9 mouse cellular contexts compared by ENCODE assay signal in genomic region chr11:98682811-98683210, GRCm38 (mm10). TPM values are rescaled to one million over a fixed set of nuclear protein-coding genes. Genes with fewer than 3 reads are reported as not detected.
DNase-seq lines count a peak whose midpoint lies in the region; ATAC-seq and TF ChIP-seq lines count a peak whose summit lies in the region.
"Had no signal": no experiment of that assay in that cellular context is flagged by ENCODE, and none has a peak within 500 bp of the region (broad histone marks: within the 10 kb centered on the region; RNA-seq: fewer than 3 reads in every experiment).

No protein-coding gene starts in this region.

- H3K36me3 ChIP-seq in thymus, adult 2 months (ENCODE audit: control insufficient read depth, insufficient read depth, low read length) = peaks cover 24% of the 10 kb centered on the region
- peaks cover 37% of the 10 kb centered on the region for H3K36me3 ChIP-seq in liver, embryonic 12.5 days

- peak overlapping the region; percentile 99 for H3K9ac ChIP-seq in liver, embryonic 12.5 days

- H3K4me1 ChIP-seq in thymus, adult 2 months (replicated peaks; ENCODE audit: control insufficient read depth, insufficient read depth, low read length) = peaks cover 2% of the 10 kb centered on the region; the same call in 1 of the 2 replicates
- peaks cover 25% of the 10 kb centered on the region for H3K4me1 ChIP-seq in liver, embryonic 12.5 days

- under 1% methylated on average over 23 of the region's 23 CpGs for WGBS in thymus, adult 2 months
- WGBS in liver, embryonic 12.5 days (ENCODE audit: insufficient replicate concordance) = under 1% methylated on average over 23 of the region's 23 CpGs

- TF ChIP-seq POLR2A in thymus, adult 2 months (IDR thresholded peaks at IDR 0.05; ENCODE audit: control insufficient read depth, extremely low read depth, insufficient read depth, low read length, poor library complexity) = no peak

- ATAC-seq in liver, embryonic 12.5 days = peak; percentile 36

- H3K4me3 ChIP-seq in thymus, adult 2 months (ENCODE audit: control insufficient read depth, insufficient read depth, low read length) = peak overlapping the region; percentile 71
- H3K4me3 ChIP-seq in liver, embryonic 12.5 days = peak overlapping the region; percentile 98

- peak; percentile 35 for DNase-seq in adrenal gland, postnatal 14 days
- no peak for DNase-seq in adrenal gland, adult (ENCODE audit: inconsistent age in 2 of 2, low spot score in 1 of 2)
- no peak for DNase-seq in thymus, adult 2 months
- DNase-seq in thymus, postnatal 0 days (ENCODE audit: low spot score) = no peak
- DNase-seq in right cerebral cortex, postnatal 10 days (ENCODE audit: low spot score in 2 of 2) = no peak
- DNase-seq in thymus, postnatal 4 days = no peak
- no peak for DNase-seq in spleen, postnatal 4 days (ENCODE audit: low spot score in 2 of 2)

- H3K4me2 ChIP-seq in liver, embryonic 12.5 days = peak overlapping the region; percentile 91

- H3K27me3 ChIP-seq in thymus, adult 2 months (ENCODE audit: control insufficient read depth, insufficient read depth, low read length) = no peaks in the 10 kb centered on the region
- 0 out of 2 replicates have a peak, but pooled peaks cover 6% of the 10 kb centered on the region for H3K27me3 ChIP-seq in liver, embryonic 12.5 days (replicated peaks)

- TF ChIP-seq CTCF in thymus, adult 2 months (IDR thresholded peaks at IDR 0.05; ENCODE audit: borderline replicate concordance, control insufficient read depth, extremely low read depth, insufficient read depth, low read length, poor library complexity) = no peak

- H3K27ac ChIP-seq in thymus, adult 2 months (ENCODE audit: control insufficient read depth, insufficient read depth, low read length) = no peak overlapping the region
- peak overlapping the region; percentile 86 for H3K27ac ChIP-seq in liver, embryonic 12.5 days

- H3K9me3 ChIP-seq in liver, embryonic 12.5 days (replicated peaks) = no peaks in the 10 kb centered on the region

RNA-seq across cellular contexts. Expression of gene Psmd3, which starts 0.5 kb away (rescaled TPM):
- 114 TPM in 2 replicates for total RNA-seq in adrenal gland, postnatal 14 days (2021)
- polyA plus RNA-seq in thymus, adult 2 months (2012; rRNA removed) = 293 and 303 TPM in 2 replicates
- 211 and 224 TPM in 2 replicates for polyA plus RNA-seq in thymus, postnatal 0 days (2015; fragmentation: Nextera tagmentation; extraction: Ambion mirVana)
- polyA plus RNA-seq in liver, embryonic 12.5 days (2016; fragmentation: Nextera tagmentation; extraction: Ambion mirVana) = 201 and 202 TPM in 2 replicates

RNA-seq across cellular contexts. Expression of gene Csf3, which starts 18.3 kb away (rescaled TPM):
- not detected in 2 replicates for total RNA-seq in adrenal gland, postnatal 14 days (2021)
- polyA plus RNA-seq in thymus, adult 2 months (2012; rRNA removed) = 0.14 and 0.22 TPM in 2 replicates
- not detected in 2 replicates for polyA plus RNA-seq in thymus, postnatal 0 days (2015; fragmentation: Nextera tagmentation; extraction: Ambion mirVana)
- not detected in 2 replicates for polyA plus RNA-seq in liver, embryonic 12.5 days (2016; fragmentation: Nextera tagmentation; extraction: Ambion mirVana)
- total RNA-seq: hematopoietic stem cell, adult 5-6 weeks had no signal

RNA-seq across cellular contexts. Expression of gene Gsdma, which starts 18.7 kb away (rescaled TPM):
- 0.11 TPM in 1 of 2 replicates, not detected in the other for total RNA-seq in adrenal gland, postnatal 14 days (2021)
- polyA plus RNA-seq in thymus, adult 2 months (2012; rRNA removed) = 0.71 and 0.75 TPM in 2 replicates
- polyA plus RNA-seq in thymus, postnatal 0 days (2015; fragmentation: Nextera tagmentation; extraction: Ambion mirVana) = 0.49 and 0.80 TPM in 2 replicates
- not detected in 2 replicates for polyA plus RNA-seq in liver, embryonic 12.5 days (2016; fragmentation: Nextera tagmentation; extraction: Ambion mirVana)
- total RNA-seq: hematopoietic stem cell, adult 5-6 weeks had no signal

RNA-seq across cellular contexts. Expression of gene Gsdma2, which starts 36.3 kb away (rescaled TPM):
- 1.0 and 2.0 TPM in 2 replicates for total RNA-seq in adrenal gland, postnatal 14 days (2021)
- 0.17 and 0.81 TPM in 2 replicates for polyA plus RNA-seq in thymus, adult 2 months (2012; rRNA removed)
- 0.65 and 1.1 TPM in 2 replicates for polyA plus RNA-seq in thymus, postnatal 0 days (2015; fragmentation: Nextera tagmentation; extraction: Ambion mirVana)
- not detected in 2 replicates for polyA plus RNA-seq in liver, embryonic 12.5 days (2016; fragmentation: Nextera tagmentation; extraction: Ambion mirVana)
- total RNA-seq: hematopoietic stem cell, adult 5-6 weeks had no signal

RNA-seq across cellular contexts. Expression of gene Med24, which starts 46.4 kb away (rescaled TPM):
- total RNA-seq in adrenal gland, postnatal 14 days (2021) = 47.4 and 55.5 TPM in 2 replicates
- polyA plus RNA-seq in thymus, adult 2 months (2012; rRNA removed) = 179 and 196 TPM in 2 replicates
- 48.3 and 48.5 TPM in 2 replicates for polyA plus RNA-seq in thymus, postnatal 0 days (2015; fragmentation: Nextera tagmentation; extraction: Ambion mirVana)
- 42.0 and 43.7 TPM in 2 replicates for polyA plus RNA-seq in liver, embryonic 12.5 days (2016; fragmentation: Nextera tagmentation; extraction: Ambion mirVana)
